Mouse (Mus musculus): ENCODE measurements around the gene Gm45194. TPM values are rescaled to one million over a fixed set of nuclear protein-coding genes. Genes with fewer than 3 reads are reported as not detected.

Gm45194 gene
- 0.82 and 1.2 TPM in 2 replicates for polyA plus RNA-seq (2014; fragmentation: Nextera tagmentation; extraction: Ambion mirVana)

- H3K9me3 ChIP-seq (ENCODE audit: control insufficient read depth, low read length): no peaks in the 10 kb centered on the region
- 38% methylated on average over 2 of the region's 2 CpGs for WGBS
- no peak for ATAC-seq (ENCODE audit: low read depth)
These were observed at the start of gene Gm45194 for GRCm38 (mm10) chrX:111891089-111891488. Gene Gm45194, plus strand, starts transcription at chrX:111891389.

GRCm38 (mm10) chrX:111855878-111856277, 35.3 kb upstream of the Gm45194 start:
- H3K4me1 ChIP-seq (ENCODE audit: control insufficient read depth, insufficient read depth, low read length): no peaks in the 10 kb centered on the region
- ATAC-seq (ENCODE audit: low read depth): peak; percentile 89
- H3K36me3 ChIP-seq (ENCODE audit: control insufficient read depth, insufficient read depth, low read length): no peaks in the 10 kb centered on the region
- no peaks in the 10 kb centered on the region for H3K9me3 ChIP-seq (ENCODE audit: control insufficient read depth, low read length)
- no peak overlapping the region for H3K4me3 ChIP-seq (ENCODE audit: low read depth, low read length)
- no peak overlapping the region for H3K27ac ChIP-seq (ENCODE audit: low read depth, low read length)
- WGBS: 35% methylated on average over 3 of the region's 3 CpGs
- H3K4me2 ChIP-seq (ENCODE audit: low read depth, low read length): no peak overlapping the region
- no peak overlapping the region for H3K9ac ChIP-seq (replicated peaks; ENCODE audit: low read depth, low read length)
- H3K27me3 ChIP-seq (ENCODE audit: control insufficient read depth, insufficient read depth, low read length): no peaks in the 10 kb centered on the region

More at GRCm38 (mm10) chrX:111891089-111891488, at the start of gene Gm45194:
- Histone ChIP-seq H3K36me3 (ENCODE audit: control insufficient read depth, insufficient read depth, low read length) (no peaks in the 10 kb centered on the region), H3K4me1 (ENCODE audit: control insufficient read depth, insufficient read depth, low read length) (no peaks in the 10 kb centered on the region), H3K27me3 (ENCODE audit: control insufficient read depth, insufficient read depth, low read length) (no peaks in the 10 kb centered on the region), H3K9ac (replicated peaks; ENCODE audit: low read depth, low read length) (no peak within 1 kb of the TSS), H3K4me3 (ENCODE audit: low read depth, low read length) (no peak within 1 kb of the TSS), H3K27ac (ENCODE audit: low read depth, low read length) (no peak within 1 kb of the TSS), H3K4me2 (ENCODE audit: low read depth, low read length) (no peak within 1 kb of the TSS)

GRCm38 (mm10) chrX:111881251-111881650, 9.9 kb upstream of the Gm45194 start:
- Histone ChIP-seq H3K36me3 (ENCODE audit: control insufficient read depth, insufficient read depth, low read length) (no peaks in the 10 kb centered on the region), H3K9ac (replicated peaks; ENCODE audit: low read depth, low read length) (no peak overlapping the region), H3K4me3 (ENCODE audit: low read depth, low read length) (no peak overlapping the region), H3K4me2 (ENCODE audit: low read depth, low read length) (no peak overlapping the region), H3K9me3 (ENCODE audit: control insufficient read depth, low read length) (no peaks in the 10 kb centered on the region), H3K27me3 (ENCODE audit: control insufficient read depth, insufficient read depth, low read length) (no peaks in the 10 kb centered on the region), H3K4me1 (ENCODE audit: control insufficient read depth, insufficient read depth, low read length) (no peaks in the 10 kb centered on the region), H3K27ac (ENCODE audit: low read depth, low read length) (no peak overlapping the region)
- WGBS: 70% methylated on average over 5 of the region's 5 CpGs
- ATAC-seq (ENCODE audit: low read depth): no peak

GRCm38 (mm10) chrX:111894321-111895050, 3.3 kb downstream of the Gm45194 start:
- Histone ChIP-seq H3K9ac (replicated peaks; ENCODE audit: low read depth, low read length) (no peak overlapping the region), H3K27ac (ENCODE audit: low read depth, low read length) (no peak overlapping the region), H3K4me3 (ENCODE audit: low read depth, low read length) (peak overlapping the region; percentile 47), H3K27me3 (ENCODE audit: control insufficient read depth, insufficient read depth, low read length) (no peaks in the 10 kb centered on the region), H3K9me3 (ENCODE audit: control insufficient read depth, low read length) (no peaks in the 10 kb centered on the region), H3K4me2 (ENCODE audit: low read depth, low read length) (peak overlapping the region; percentile 62), H3K4me1 (ENCODE audit: control insufficient read depth, insufficient read depth, low read length) (no peaks in the 10 kb centered on the region), H3K36me3 (ENCODE audit: control insufficient read depth, insufficient read depth, low read length) (no peaks in the 10 kb centered on the region)
- WGBS: 16% methylated on average over 50 of the region's 71 CpGs
- ATAC-seq (ENCODE audit: low read depth): peak; percentile 65

- H3K4me1 ChIP-seq (ENCODE audit: control insufficient read depth, insufficient read depth, low read length): no peaks in the 10 kb centered on the region
- peak overlapping the region; percentile 47 for H3K4me3 ChIP-seq (ENCODE audit: low read depth, low read length)
- H3K4me2 ChIP-seq (ENCODE audit: low read depth, low read length): peak overlapping the region; percentile 62
- no peaks in the 10 kb centered on the region for H3K27me3 ChIP-seq (ENCODE audit: control insufficient read depth, insufficient read depth, low read length)
- WGBS: 12% methylated on average over 22 of the region's 70 CpGs
- no peak overlapping the region for H3K9ac ChIP-seq (replicated peaks; ENCODE audit: low read depth, low read length)
- H3K27ac ChIP-seq (ENCODE audit: low read depth, low read length): no peak overlapping the region
- ATAC-seq (ENCODE audit: low read depth): peak; percentile 60
- H3K9me3 ChIP-seq (ENCODE audit: control insufficient read depth, low read length): no peaks in the 10 kb centered on the region
- H3K36me3 ChIP-seq (ENCODE audit: control insufficient read depth, insufficient read depth, low read length): no peaks in the 10 kb centered on the region
These were observed 4.0 kb downstream of the Gm45194 start for GRCm38 (mm10) chrX:111895084-111895779.

- H3K9ac ChIP-seq (replicated peaks; ENCODE audit: low read depth, low read length): no peak overlapping the region
- no peaks in the 10 kb centered on the region for H3K36me3 ChIP-seq (ENCODE audit: control insufficient read depth, insufficient read depth, low read length)
- no peaks in the 10 kb centered on the region for H3K9me3 ChIP-seq (ENCODE audit: control insufficient read depth, low read length)
- H3K27me3 ChIP-seq (ENCODE audit: control insufficient read depth, insufficient read depth, low read length): no peaks in the 10 kb centered on the region
- no peaks in the 10 kb centered on the region for H3K4me1 ChIP-seq (ENCODE audit: control insufficient read depth, insufficient read depth, low read length)
- no peak overlapping the region for H3K27ac ChIP-seq (ENCODE audit: low read depth, low read length)
- no peak overlapping the region for H3K4me3 ChIP-seq (ENCODE audit: low read depth, low read length)
- no peak overlapping the region for H3K4me2 ChIP-seq (ENCODE audit: low read depth, low read length)
- ATAC-seq (ENCODE audit: low read depth): no peak
These were observed 26.2 kb downstream of the Gm45194 start for GRCm38 (mm10) chrX:111917422-111917821.

GRCm38 (mm10) chrX:111960909-111961308, 69.7 kb downstream of the Gm45194 start:
- H3K9me3 ChIP-seq (ENCODE audit: control insufficient read depth, low read length): no peaks in the 10 kb centered on the region
- H3K4me2 ChIP-seq (ENCODE audit: low read depth, low read length): no peak overlapping the region
- no peaks in the 10 kb centered on the region for H3K36me3 ChIP-seq (ENCODE audit: control insufficient read depth, insufficient read depth, low read length)
- no peaks in the 10 kb centered on the region for H3K4me1 ChIP-seq (ENCODE audit: control insufficient read depth, insufficient read depth, low read length)
- H3K9ac ChIP-seq (replicated peaks; ENCODE audit: low read depth, low read length): no peak overlapping the region
- H3K27ac ChIP-seq (ENCODE audit: low read depth, low read length): no peak overlapping the region
- 85% methylated on average over 4 of the region's 4 CpGs for WGBS
- ATAC-seq (ENCODE audit: low read depth): no peak
- no peak overlapping the region for H3K4me3 ChIP-seq (ENCODE audit: low read depth, low read length)
- no peaks in the 10 kb centered on the region for H3K27me3 ChIP-seq (ENCODE audit: control insufficient read depth, insufficient read depth, low read length)

- H3K4me2 ChIP-seq (ENCODE audit: low read depth, low read length): no peak overlapping the region
- no peaks in the 10 kb centered on the region for H3K4me1 ChIP-seq (ENCODE audit: control insufficient read depth, insufficient read depth, low read length)
- no peaks in the 10 kb centered on the region for H3K36me3 ChIP-seq (ENCODE audit: control insufficient read depth, insufficient read depth, low read length)
- H3K9me3 ChIP-seq (ENCODE audit: control insufficient read depth, low read length): no peaks in the 10 kb centered on the region
- ATAC-seq (ENCODE audit: low read depth): no peak
- WGBS: 37% methylated on average over 1 of the region's 1 CpGs
- H3K27ac ChIP-seq (ENCODE audit: low read depth, low read length): no peak overlapping the region
- no peak overlapping the region for H3K4me3 ChIP-seq (ENCODE audit: low read depth, low read length)
- no peaks in the 10 kb centered on the region for H3K27me3 ChIP-seq (ENCODE audit: control insufficient read depth, insufficient read depth, low read length)
- no peak overlapping the region for H3K9ac ChIP-seq (replicated peaks; ENCODE audit: low read depth, low read length)
These were observed 108.5 kb downstream of the Gm45194 start for GRCm38 (mm10) chrX:111999661-112000060.

GRCm38 (mm10) chrX:112010707-112011106, 119.5 kb downstream of the Gm45194 start, which contains the start of gene Tex16:
Gene Tex16, plus strand, starts transcription at chrX:112011007.
- Histone ChIP-seq H3K4me3 (ENCODE audit: low read depth, low read length) (no peak within 1 kb of the TSS), H3K4me1 (ENCODE audit: control insufficient read depth, insufficient read depth, low read length) (no peaks in the 10 kb centered on the region), H3K4me2 (ENCODE audit: low read depth, low read length) (no peak within 1 kb of the TSS), H3K27ac (ENCODE audit: low read depth, low read length) (no peak within 1 kb of the TSS), H3K36me3 (ENCODE audit: control insufficient read depth, insufficient read depth, low read length) (no peaks in the 10 kb centered on the region), H3K27me3 (ENCODE audit: control insufficient read depth, insufficient read depth, low read length) (no peaks in the 10 kb centered on the region), H3K9me3 (ENCODE audit: control insufficient read depth, low read length) (no peaks in the 10 kb centered on the region), H3K9ac (replicated peaks; ENCODE audit: low read depth, low read length) (no peak within 1 kb of the TSS)
- no peak for ATAC-seq (ENCODE audit: low read depth)

All from neural tube, embryonic 14.5 days (tissue).